Mouse (Mus musculus): ENCODE data around the gene Psmb9. TPM values are rescaled to one million over a fixed set of nuclear protein-coding genes. Genes with fewer than 3 reads are reported as not detected.
A peak's percentile ranks its signal among the peaks of the same experiment; 100 is the strongest.

Psmb9 gene
- polyA plus RNA-seq, 1 experiment, result 0.26 TPM

DNA sequence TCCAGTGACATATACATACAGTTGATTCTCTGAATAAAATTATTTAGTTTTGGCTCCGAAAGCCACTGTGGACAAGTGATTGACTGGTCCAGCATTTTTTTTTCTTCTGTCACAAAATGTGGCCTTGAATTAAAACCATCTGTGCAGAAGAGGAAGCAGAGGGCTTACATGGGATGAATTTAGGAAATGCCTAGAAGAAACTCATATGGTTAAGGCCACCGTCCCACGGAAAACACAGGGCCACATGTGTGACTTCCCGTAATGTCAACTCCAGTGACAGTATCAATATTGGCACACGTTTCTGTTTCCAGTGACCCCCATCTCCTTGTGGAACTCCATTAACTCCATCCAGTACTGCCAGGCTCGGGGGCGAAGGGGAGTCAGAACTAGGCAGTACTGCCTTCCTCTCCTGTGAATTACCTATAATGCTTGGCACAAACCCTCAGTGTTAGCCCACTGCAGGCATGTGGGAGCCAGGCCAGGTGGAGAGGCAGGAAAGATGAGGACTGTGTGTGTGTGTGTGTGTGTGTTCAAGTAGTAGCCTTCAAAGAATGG, 45.0 kb downstream of the Psmb9 start:
- Histone ChIP-seq H3K36me3 (ENCODE audit: control insufficient read depth, insufficient read depth) (no peaks in the 10 kb centered on the region), H3K4me3 (no peak overlapping the region), H3ac (ENCODE audit: control insufficient read depth, insufficient read length) (no peak overlapping the region), H3K27me3 (ENCODE audit: control insufficient read depth, insufficient read depth, insufficient read length) (peaks cover 70% of the 10 kb centered on the region), H3K79me2 (ENCODE audit: control insufficient read depth, insufficient read depth) (no peaks in the 10 kb centered on the region), H3K4me2 (ENCODE audit: low read depth) (no peak overlapping the region)
- no peak for TF ChIP-seq MYOD1 (IDR thresholded peaks at IDR 0.05; ENCODE audit: control insufficient read depth in 1 of 3, insufficient read length in 2 of 3, low read depth in 2 of 3)
- TF ChIP-seq CEBPB (IDR thresholded peaks at IDR 0.05; ENCODE audit: insufficient read depth, poor library complexity, severe bottlenecking), result no peak
- TF ChIP-seq E2F4 (IDR thresholded peaks at IDR 0.05; ENCODE audit: insufficient read depth), result no peak
- TF ChIP-seq POLR2A (IDR thresholded peaks at IDR 0.05; ENCODE audit: insufficient read length, low read depth), result no peak
- no peak for TF ChIP-seq REST (IDR thresholded peaks at IDR 0.05; ENCODE audit: insufficient read depth, insufficient read length)
- no peak for TF ChIP-seq SRF (IDR thresholded peaks at IDR 0.05; ENCODE audit: control insufficient read depth, insufficient read length, low read depth)
- TF ChIP-seq TCF12 (IDR thresholded peaks at IDR 0.05; ENCODE audit: insufficient read depth, poor library complexity, severe bottlenecking), result no peak
- TF ChIP-seq POLR2AphosphoS2 (IDR thresholded peaks at IDR 0.05; ENCODE audit: insufficient read length, low read depth), result no peak
- TF ChIP-seq MYOG (IDR thresholded peaks at IDR 0.05; ENCODE audit: control insufficient read depth in 1 of 3, insufficient read depth in 1 of 3, insufficient read length in 2 of 3, low read depth in 2 of 3), result no peak
- TF ChIP-seq TCF3 (IDR thresholded peaks at IDR 0.05; ENCODE audit: insufficient read length, low read depth), result no peak
- no peak for TF ChIP-seq MAX (IDR thresholded peaks at IDR 0.05; ENCODE audit: low read depth)
- no peak for TF ChIP-seq USF1 (IDR thresholded peaks at IDR 0.05; ENCODE audit: low read depth)

DNA sequence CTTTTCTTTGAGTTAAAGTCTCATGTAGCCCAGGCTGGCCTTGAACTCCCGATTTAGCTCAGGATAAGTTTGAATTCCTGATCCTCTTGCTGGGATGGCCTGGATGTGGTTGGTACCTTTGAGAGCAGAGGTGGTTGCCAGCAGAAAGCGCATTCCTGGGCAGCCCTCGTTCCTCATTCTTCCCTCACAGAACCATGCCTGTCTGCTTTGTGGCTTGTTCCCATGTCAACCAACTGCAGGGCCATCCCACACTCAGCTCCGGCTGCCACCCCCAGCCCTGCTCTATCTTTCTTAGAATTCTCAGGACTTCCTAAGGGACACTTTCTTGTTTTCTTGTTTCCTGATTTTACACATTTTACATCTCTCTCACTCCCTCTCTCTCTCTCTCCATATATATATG, 46.1 kb downstream of the Psmb9 start:
- H3K4me3 ChIP-seq, result no peak overlapping the region
- no peak overlapping the region for H3ac ChIP-seq (ENCODE audit: control insufficient read depth, insufficient read length)
- H3K4me2 ChIP-seq (ENCODE audit: low read depth), result no peak overlapping the region
- TF ChIP-seq USF1 (IDR thresholded peaks at IDR 0.05; ENCODE audit: low read depth) (no peak), CEBPB (IDR thresholded peaks at IDR 0.05; ENCODE audit: insufficient read depth, poor library complexity, severe bottlenecking) (no peak), MYOD1 (IDR thresholded peaks at IDR 0.05; ENCODE audit: control insufficient read depth in 1 of 3, insufficient read length in 2 of 3, low read depth in 2 of 3) (no peak), POLR2AphosphoS2 (IDR thresholded peaks at IDR 0.05; ENCODE audit: insufficient read length, low read depth) (no peak), POLR2A (IDR thresholded peaks at IDR 0.05; ENCODE audit: insufficient read length, low read depth) (no peak), SRF (IDR thresholded peaks at IDR 0.05; ENCODE audit: control insufficient read depth, insufficient read length, low read depth) (no peak), TCF12 (IDR thresholded peaks at IDR 0.05; ENCODE audit: insufficient read depth, poor library complexity, severe bottlenecking) (no peak), E2F4 (IDR thresholded peaks at IDR 0.05; ENCODE audit: insufficient read depth) (no peak), MYOG (IDR thresholded peaks at IDR 0.05; ENCODE audit: control insufficient read depth in 1 of 3, insufficient read depth in 1 of 3, insufficient read length in 2 of 3, low read depth in 2 of 3) (no peak), REST (IDR thresholded peaks at IDR 0.05; ENCODE audit: insufficient read depth, insufficient read length) (no peak), MAX (IDR thresholded peaks at IDR 0.05; ENCODE audit: low read depth) (no peak), TCF3 (IDR thresholded peaks at IDR 0.05; ENCODE audit: insufficient read length, low read depth) (no peak)
- H3K36me3 ChIP-seq (ENCODE audit: control insufficient read depth, insufficient read depth), result no peaks in the 10 kb centered on the region
- no peaks in the 10 kb centered on the region for H3K79me2 ChIP-seq (ENCODE audit: control insufficient read depth, insufficient read depth)
- peaks cover 69% of the 10 kb centered on the region for H3K27me3 ChIP-seq (ENCODE audit: control insufficient read depth, insufficient read depth, insufficient read length)

DNA sequence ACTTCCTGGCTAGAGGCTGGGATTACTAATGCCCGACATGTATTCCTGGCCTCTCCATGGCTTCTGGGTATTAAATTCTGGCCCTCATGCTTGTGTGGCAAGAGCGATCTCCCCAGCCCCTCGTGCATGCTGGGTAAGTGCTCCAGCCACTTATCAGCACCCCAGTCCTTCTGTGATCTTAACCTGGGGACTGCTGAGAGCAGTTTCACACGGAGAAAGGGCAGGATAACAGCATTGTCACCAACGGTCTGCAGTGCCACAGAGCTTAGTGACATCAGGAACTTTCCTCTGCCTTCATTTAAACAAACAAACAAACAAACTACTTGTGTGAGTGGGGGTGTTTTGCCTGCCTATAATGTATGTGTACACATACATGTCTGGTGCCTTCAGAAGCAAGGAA, 47.3 kb downstream of the Psmb9 start:
- Histone ChIP-seq H3ac (ENCODE audit: control insufficient read depth, insufficient read length) (no peak overlapping the region), H3K36me3 (ENCODE audit: control insufficient read depth, insufficient read depth) (no peaks in the 10 kb centered on the region), H3K79me2 (ENCODE audit: control insufficient read depth, insufficient read depth) (no peaks in the 10 kb centered on the region), H3K4me2 (ENCODE audit: low read depth) (no peak overlapping the region), H3K27me3 (ENCODE audit: control insufficient read depth, insufficient read depth, insufficient read length) (peaks cover 59% of the 10 kb centered on the region), H3K4me3 (no peak overlapping the region)
- TF ChIP-seq REST (IDR thresholded peaks at IDR 0.05; ENCODE audit: insufficient read depth, insufficient read length) (no peak), MYOD1 (IDR thresholded peaks at IDR 0.05; ENCODE audit: control insufficient read depth in 1 of 3, insufficient read length in 2 of 3, low read depth in 2 of 3) (no peak), E2F4 (IDR thresholded peaks at IDR 0.05; ENCODE audit: insufficient read depth) (no peak), SRF (IDR thresholded peaks at IDR 0.05; ENCODE audit: control insufficient read depth, insufficient read length, low read depth) (no peak), POLR2AphosphoS2 (IDR thresholded peaks at IDR 0.05; ENCODE audit: insufficient read length, low read depth) (no peak), USF1 (IDR thresholded peaks at IDR 0.05; ENCODE audit: low read depth) (no peak), CEBPB (IDR thresholded peaks at IDR 0.05; ENCODE audit: insufficient read depth, poor library complexity, severe bottlenecking) (no peak), TCF3 (IDR thresholded peaks at IDR 0.05; ENCODE audit: insufficient read length, low read depth) (no peak), POLR2A (IDR thresholded peaks at IDR 0.05; ENCODE audit: insufficient read length, low read depth) (no peak), MYOG (IDR thresholded peaks at IDR 0.05; ENCODE audit: control insufficient read depth in 1 of 3, insufficient read depth in 1 of 3, insufficient read length in 2 of 3, low read depth in 2 of 3) (no peak), TCF12 (IDR thresholded peaks at IDR 0.05; ENCODE audit: insufficient read depth, poor library complexity, severe bottlenecking) (no peak), MAX (IDR thresholded peaks at IDR 0.05; ENCODE audit: low read depth) (no peak)

DNA sequence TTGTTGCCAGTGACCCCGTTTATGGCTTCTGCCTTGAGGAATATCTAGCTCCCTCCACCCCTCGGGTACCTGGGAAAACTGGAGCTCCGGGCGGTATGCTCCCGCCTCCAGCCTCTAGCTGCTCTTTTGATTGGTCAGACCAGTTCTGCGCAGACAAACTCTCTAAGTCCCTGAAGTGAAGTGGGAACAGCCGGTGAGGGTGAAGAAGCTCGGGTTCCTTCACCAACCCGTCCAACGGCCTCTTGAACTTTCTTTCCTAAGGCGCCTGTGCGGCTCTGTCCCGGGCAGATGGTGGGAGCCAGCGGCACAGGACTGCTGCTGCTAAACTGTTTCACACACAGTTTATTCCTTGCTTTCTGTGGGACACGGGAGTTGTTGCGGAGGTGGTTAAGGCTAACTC, 48.1 kb downstream of the Psmb9 start:
- TF ChIP-seq TCF12 (IDR thresholded peaks at IDR 0.05; ENCODE audit: insufficient read depth, poor library complexity, severe bottlenecking), result no peak
- TF ChIP-seq TCF3 (IDR thresholded peaks at IDR 0.05; ENCODE audit: insufficient read length, low read depth), result no peak
- no peak for TF ChIP-seq REST (IDR thresholded peaks at IDR 0.05; ENCODE audit: insufficient read depth, insufficient read length)
- no peak for TF ChIP-seq MYOD1 (IDR thresholded peaks at IDR 0.05; ENCODE audit: control insufficient read depth in 1 of 3, insufficient read length in 2 of 3, low read depth in 2 of 3)
- no peak for TF ChIP-seq MAX (IDR thresholded peaks at IDR 0.05; ENCODE audit: low read depth)
- no peak for TF ChIP-seq SRF (IDR thresholded peaks at IDR 0.05; ENCODE audit: control insufficient read depth, insufficient read length, low read depth)
- no peak for TF ChIP-seq MYOG (IDR thresholded peaks at IDR 0.05; ENCODE audit: control insufficient read depth in 1 of 3, insufficient read depth in 1 of 3, insufficient read length in 2 of 3, low read depth in 2 of 3)
- no peak for TF ChIP-seq E2F4 (IDR thresholded peaks at IDR 0.05; ENCODE audit: insufficient read depth)
- H3ac ChIP-seq (ENCODE audit: control insufficient read depth, insufficient read length), result no peak overlapping the region
- H3K4me2 ChIP-seq (ENCODE audit: low read depth), result peak overlapping the region; percentile 46
- H3K27me3 ChIP-seq (ENCODE audit: control insufficient read depth, insufficient read depth, insufficient read length), result peaks cover 55% of the 10 kb centered on the region
- H3K36me3 ChIP-seq (ENCODE audit: control insufficient read depth, insufficient read depth), result no peaks in the 10 kb centered on the region
- no peaks in the 10 kb centered on the region for H3K79me2 ChIP-seq (ENCODE audit: control insufficient read depth, insufficient read depth)
- H3K4me3 ChIP-seq, result no peak overlapping the region

Data from myocyte (in vitro differentiated cells).